Mouse (Mus musculus): ENCODE measurements around the gene Iqgap1.
"Not testable (repeated sequence)": the region's sequence is repeated elsewhere in the genome, so short reads cannot be mapped to it uniquely, and the experiment has no call there.

Gene Iqgap1

GRCm38 (mm10) chr7:80774615-80775447 is 50.9 kb downstream of the Iqgap1 start:
- in situ Hi-C loops (cut with MboI; ENCODE audit: low sequenced_read_pairs), result no loop called here

- in situ Hi-C loops (cut with MboI; ENCODE audit: low sequenced_read_pairs), result no loop called here
Observed at GRCm38 (mm10) chr7:80773834-80774614, 51.8 kb downstream of the Iqgap1 start.

GRCm38 (mm10) chr7:80770466-80770865 is 55.3 kb downstream of the Iqgap1 start:
- in situ Hi-C loops (cut with MboI; ENCODE audit: low sequenced_read_pairs), result no loop called here

- in situ Hi-C loops (cut with MboI; ENCODE audit: low sequenced_read_pairs), result no loop called here
Observed at GRCm38 (mm10) chr7:80766861-80767312, 58.9 kb downstream of the Iqgap1 start.

- in situ Hi-C loops (cut with MboI; ENCODE audit: low sequenced_read_pairs), result no loop called here
Observed at GRCm38 (mm10) chr7:80766072-80766471, 59.7 kb downstream of the Iqgap1 start.

GRCm38 (mm10) chr7:80763864-80764437 is 61.8 kb downstream of the Iqgap1 start:
- in situ Hi-C loops (cut with MboI; ENCODE audit: low sequenced_read_pairs), result no loop called here

GRCm38 (mm10) chr7:80762297-80762696 is 63.5 kb downstream of the Iqgap1 start:
- in situ Hi-C loops (cut with MboI; ENCODE audit: low sequenced_read_pairs), result no loop called here

GRCm38 (mm10) chr7:80754086-80754485 is 71.7 kb downstream of the Iqgap1 start:
- in situ Hi-C loops (cut with MboI; ENCODE audit: low sequenced_read_pairs), result no loop called here

GRCm38 (mm10) chr7:80753613-80754012 is 72.2 kb downstream of the Iqgap1 start:
- in situ Hi-C loops (cut with MboI; ENCODE audit: low sequenced_read_pairs), result no loop called here

GRCm38 (mm10) chr7:80749624-80750023 is 76.2 kb downstream of the Iqgap1 start:
- in situ Hi-C loops (cut with MboI; ENCODE audit: low sequenced_read_pairs), result no loop called here

GRCm38 (mm10) chr7:80749109-80749508 is 76.7 kb downstream of the Iqgap1 start:
- in situ Hi-C loops (cut with MboI; ENCODE audit: low sequenced_read_pairs), result not testable (repeated sequence)

- in situ Hi-C loops (cut with MboI; ENCODE audit: low sequenced_read_pairs), result no loop called here
Observed at GRCm38 (mm10) chr7:80747371-80747770, 78.4 kb downstream of the Iqgap1 start.

GRCm38 (mm10) chr7:80746166-80746761 is 79.5 kb downstream of the Iqgap1 start:
- in situ Hi-C loops (cut with MboI; ENCODE audit: low sequenced_read_pairs), result no loop called here

- in situ Hi-C loops (cut with MboI; ENCODE audit: low sequenced_read_pairs), result no loop called here
Observed at GRCm38 (mm10) chr7:80745746-80746145, 80.0 kb downstream of the Iqgap1 start.

- in situ Hi-C loops (cut with MboI; ENCODE audit: low sequenced_read_pairs), result no loop called here
Observed at GRCm38 (mm10) chr7:80745250-80745649, 80.5 kb downstream of the Iqgap1 start.

GRCm38 (mm10) chr7:80743920-80744630 is 81.7 kb downstream of the Iqgap1 start:
- in situ Hi-C loops (cut with MboI; ENCODE audit: low sequenced_read_pairs), result no loop called here

GRCm38 (mm10) chr7:80742671-80743070 is 83.1 kb downstream of the Iqgap1 start:
- in situ Hi-C loops (cut with MboI; ENCODE audit: low sequenced_read_pairs), result no loop called here

- in situ Hi-C loops (cut with MboI; ENCODE audit: low sequenced_read_pairs), result no loop called here
Observed at GRCm38 (mm10) chr7:80740954-80741353, 84.8 kb downstream of the Iqgap1 start.

- in situ Hi-C loops (cut with MboI; ENCODE audit: low sequenced_read_pairs), result no loop called here
Observed at GRCm38 (mm10) chr7:80736199-80736598, 89.6 kb downstream of the Iqgap1 start.

- in situ Hi-C loops (cut with MboI; ENCODE audit: low sequenced_read_pairs), result loop anchor here (5.0 kb wide), 1 partner anchor 119 kb away; no protein-coding TSS in a partner anchor
Observed at GRCm38 (mm10) chr7:80732986-80733385, 92.8 kb downstream of the Iqgap1 start.
